Mouse (Mus musculus): ENCODE measurements around the gene 5330417C22Rik. TPM values are rescaled to one million over a fixed set of nuclear protein-coding genes. Genes with fewer than 3 reads are reported as not detected.

Gene 5330417C22Rik
- total and polyA plus RNA-seq, 3 experiments, result 0.08 to 0.31 TPM; not detected in 1

DNA sequence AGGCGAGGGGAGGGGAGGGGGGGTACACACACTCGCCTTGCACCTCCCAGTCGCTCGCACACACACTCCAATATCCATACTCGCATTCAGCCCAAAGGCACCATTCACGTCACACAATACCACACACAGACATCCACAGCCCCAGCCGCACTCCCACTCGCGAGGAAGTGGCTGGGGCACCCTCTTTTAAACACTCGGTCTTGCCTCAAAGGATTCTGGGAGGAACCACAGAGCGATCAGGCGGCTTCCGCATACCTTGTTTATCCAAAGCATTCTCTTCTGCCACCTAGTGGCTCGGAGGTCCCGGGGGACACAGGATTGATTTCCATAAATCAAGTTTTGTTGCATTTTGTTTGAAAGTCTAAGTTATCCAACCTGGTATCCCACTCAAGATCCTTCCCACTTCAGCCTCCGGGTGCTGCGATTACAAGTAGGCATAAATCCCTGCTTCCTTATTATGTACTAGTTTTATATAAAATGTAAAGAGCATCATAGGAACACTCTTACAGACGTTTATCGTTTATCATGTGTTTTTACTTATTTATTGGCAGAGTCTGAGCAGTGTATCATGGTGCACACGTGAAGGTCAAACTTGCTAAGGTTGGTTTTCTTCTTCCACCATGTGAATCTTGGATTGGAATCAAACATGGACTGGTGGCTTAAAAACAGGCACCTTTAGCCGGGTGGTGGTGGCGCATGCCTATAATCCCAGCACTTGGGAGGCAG is 18.4 kb upstream of the 5330417C22Rik start (continued):
- TF ChIP-seq NRF1 (IDR thresholded peaks at IDR 0.05; ENCODE audit: insufficient read depth, low read depth, low read length, poor library complexity, severe bottlenecking) (no peak), RCOR1 (IDR thresholded peaks at IDR 0.05; ENCODE audit: low read depth, low read length) (no peak), MXI1 (IDR thresholded peaks at IDR 0.05; ENCODE audit: low read depth, low read length) (peak; percentile 81), TBP (IDR thresholded peaks at IDR 0.05; ENCODE audit: low read depth, low read length) (peak; percentile 99), RAD21 (IDR thresholded peaks at IDR 0.05; ENCODE audit: low read depth, low read length) (no peak), ELF1 (IDR thresholded peaks at IDR 0.05; ENCODE audit: low read depth, low read length) (peak; percentile 99), ZMIZ1 (IDR thresholded peaks at IDR 0.05; ENCODE audit: low read depth, low read length) (peak; percentile 99), E2F4 (IDR thresholded peaks at IDR 0.05; ENCODE audit: borderline replicate concordance, low read depth, low read length) (no peak), MAFK (IDR thresholded peaks at IDR 0.05; ENCODE audit: borderline replicate concordance, low read depth, low read length) (no peak), KAT2A (conservative IDR thresholded peaks at IDR 0.05; ENCODE audit: low read depth, low read length) (peak; percentile 86), CHD1 (IDR thresholded peaks at IDR 0.05; ENCODE audit: low read depth, low read length) (no peak), GATA1 (IDR thresholded peaks at IDR 0.05; ENCODE audit: low read depth, low read length) (0 out of 2 replicates have a peak, but pooled peaks have one; percentile 2), JUND (IDR thresholded peaks at IDR 0.05; ENCODE audit: low read depth, low read length) (no peak), TCF12 (IDR thresholded peaks at IDR 0.05; ENCODE audit: low read depth, low read length) (peak; percentile 79)

GRCm38 (mm10) chr3:108554111-108554561 is 17.8 kb upstream of the 5330417C22Rik start:
- Histone ChIP-seq H3K36me3 (ENCODE audit: control insufficient read depth in 1 of 2, insufficient read depth in 2 of 2, low read length in 2 of 2) (peaks cover 0 to 2% of the 10 kb centered on the region in 2 experiments; a peak in 2 of 4 replicates), H3K9me3 (replicated peaks; ENCODE audit: insufficient read depth, low read length) (no peaks in the 10 kb centered on the region), H3K27me3 (ENCODE audit: control insufficient read depth in 1 of 2, insufficient read depth in 2 of 2, low read length in 2 of 2) (no peaks in the 10 kb centered on the region), H3K79me2 (ENCODE audit: control insufficient read depth, insufficient read depth, low read length, poor library complexity) (no peaks in the 10 kb centered on the region; the same call in 1 of the 2 replicates), H3K4me1 (ENCODE audit: control insufficient read depth in 1 of 2, insufficient read depth in 2 of 2, low read length in 2 of 2) (no peaks in the 10 kb centered on the region), H3K4me3 (ENCODE audit: control insufficient read depth in 1 of 2, insufficient read depth in 1 of 2, low read depth in 2 of 2, low read length in 2 of 2) (peak overlapping the region; percentile 39 to 86), H3K27ac (ENCODE audit: control insufficient read depth, low read depth, low read length) (peak overlapping the region; percentile 66), H3K9ac (ENCODE audit: control insufficient read depth, low read depth, low read length, poor library complexity, severe bottlenecking) (peak overlapping the region; percentile 83)
- DNase-seq (ENCODE audit: low read depth, low spot score), result peak; percentile 72
- TF ChIP-seq ZNF384 (IDR thresholded peaks at IDR 0.05; ENCODE audit: low read depth, low read length), result peak; percentile 63
- no peak for TF ChIP-seq MAZ (IDR thresholded peaks at IDR 0.05; ENCODE audit: low read depth, low read length)
- TF ChIP-seq RAD21 (IDR thresholded peaks at IDR 0.05; ENCODE audit: low read depth, low read length), result no peak
- TF ChIP-seq ZMIZ1 (IDR thresholded peaks at IDR 0.05; ENCODE audit: low read depth, low read length), result no peak
- no peak for TF ChIP-seq ELF1 (IDR thresholded peaks at IDR 0.05; ENCODE audit: low read depth, low read length)
- 0 out of 2 replicates have a peak, but pooled peaks have one; percentile 38 for TF ChIP-seq UBTF (IDR thresholded peaks at IDR 0.05; ENCODE audit: borderline replicate concordance, insufficient read depth, low read depth, low read length)
- 0 out of 2 replicates have a peak, but pooled peaks have one; percentile 6 for TF ChIP-seq GATA1 (IDR thresholded peaks at IDR 0.05; ENCODE audit: low read depth, low read length)
- no peak for TF ChIP-seq TCF12 (IDR thresholded peaks at IDR 0.05; ENCODE audit: low read depth, low read length)
- TF ChIP-seq MAX (IDR thresholded peaks at IDR 0.05; ENCODE audit: low read length), result no peak; the same call in 1 of the 2 replicates
- TF ChIP-seq POLR2AphosphoS5 (IDR thresholded peaks at IDR 0.05; ENCODE audit: borderline replicate concordance, low read depth, low read length), result no peak
- no peak for TF ChIP-seq HCFC1 (IDR thresholded peaks at IDR 0.05; ENCODE audit: low read depth, low read length)
- TF ChIP-seq CTCF (IDR thresholded peaks at IDR 0.05 in 2 of 3, conservative IDR thresholded peaks at IDR 0.05 in 1 of 3; ENCODE audit: control insufficient read depth in 1 of 3, insufficient read depth in 1 of 3, low read depth in 2 of 3, low read length in 3 of 3, poor library complexity in 1 of 3, severe bottlenecking in 1 of 3), result peak in 1 of 3 experiments; percentile 31; a peak in 2 of 6 replicates

Measured in MEL (cell line).